Mouse (Mus musculus) intestine, postnatal 0 days (tissue): ENCODE measurements at regions not wholly inside any gene's neighbourhood (a gene's known extent, or its start where the extent isn't known, plus 50 kb on each side); places are given as distances from the start of the nearest gene placed in this dataset.

Experiments used
- ATAC-seq: fragments of 200-750 bp; cut with Nextera tagmentation; 2 replicates; pipeline ENCODE4 v1.8.0; 2017; ENCODE audit warnings: mild to moderate bottlenecking, moderate TSS enrichment, moderate library complexity
- H3K27ac ChIP-seq: fragments of 300-500 bp; sonication (generic); 2 replicates; pipeline ENCODE4 v1.5.1; 2014; ENCODE audit warnings: mild to moderate bottlenecking, low read depth, low read length, moderate library complexity
- H3K27me3 ChIP-seq: fragments of 300-500 bp; sonication (generic); replicated peaks from 2 replicates; pipeline ENCODE4 v1.6.1; 2014; ENCODE audit warnings: low read length, mixed read lengths; ENCODE audit not compliant: control insufficient read depth, insufficient read depth
- H3K36me3 ChIP-seq: fragments of 300-500 bp; sonication (generic); 2 replicates; pipeline ENCODE4 v1.6.1; 2014; ENCODE audit warnings: mild to moderate bottlenecking, moderate library complexity; ENCODE audit not compliant: control insufficient read depth, insufficient read depth
- H3K4me1 ChIP-seq: fragments of 300-500 bp; sonication (generic); replicated peaks from 2 replicates; pipeline ENCODE4 v1.6.1; 2014; ENCODE audit warnings: antibody characterized with exemption, low read length, mixed read lengths; ENCODE audit not compliant: control insufficient read depth, insufficient read depth
- H3K4me2 ChIP-seq: fragments of 300-500 bp; sonication (generic); replicated peaks from 2 replicates; pipeline ENCODE4 v1.6.1; 2014; ENCODE audit warnings: low read depth, mild to moderate bottlenecking, moderate library complexity
- H3K4me3 ChIP-seq: fragments of 300-500 bp; sonication (generic); 2 replicates; pipeline ENCODE4 v1.5.1; 2014; ENCODE audit warnings: low read depth, low read length
- H3K9ac ChIP-seq: fragments of 300-500 bp; sonication (generic); 2 replicates; pipeline ENCODE4 v1.6.1; 2014; ENCODE audit warnings: mild to moderate bottlenecking, low read depth, low read length
- H3K9me3 ChIP-seq: fragments of 300-500 bp; sonication (generic); 2 replicates; pipeline ENCODE4 v1.6.1; 2016; ENCODE audit warnings: mixed run types; ENCODE audit not compliant: control insufficient read depth
- CTCF ChIP-seq: sonication (generic); IDR thresholded peaks from 2 replicates; pipeline ENCODE4 v1.5.1; 2016; ENCODE audit warnings: low read depth, mild to moderate bottlenecking, control low read depth, antibody characterized with exemption, moderate library complexity
- WGBS: fragments of 180-500 bp; shearing (Covaris S2); extraction: QIAGEN DNeasy Blood & Tissue Kit; methylation state at CpG from one replicate; pipeline ENCODE4 v1.1.7; 2014; 5-methylcytosine and 5-hydroxymethylcytosine counted together

DNA sequence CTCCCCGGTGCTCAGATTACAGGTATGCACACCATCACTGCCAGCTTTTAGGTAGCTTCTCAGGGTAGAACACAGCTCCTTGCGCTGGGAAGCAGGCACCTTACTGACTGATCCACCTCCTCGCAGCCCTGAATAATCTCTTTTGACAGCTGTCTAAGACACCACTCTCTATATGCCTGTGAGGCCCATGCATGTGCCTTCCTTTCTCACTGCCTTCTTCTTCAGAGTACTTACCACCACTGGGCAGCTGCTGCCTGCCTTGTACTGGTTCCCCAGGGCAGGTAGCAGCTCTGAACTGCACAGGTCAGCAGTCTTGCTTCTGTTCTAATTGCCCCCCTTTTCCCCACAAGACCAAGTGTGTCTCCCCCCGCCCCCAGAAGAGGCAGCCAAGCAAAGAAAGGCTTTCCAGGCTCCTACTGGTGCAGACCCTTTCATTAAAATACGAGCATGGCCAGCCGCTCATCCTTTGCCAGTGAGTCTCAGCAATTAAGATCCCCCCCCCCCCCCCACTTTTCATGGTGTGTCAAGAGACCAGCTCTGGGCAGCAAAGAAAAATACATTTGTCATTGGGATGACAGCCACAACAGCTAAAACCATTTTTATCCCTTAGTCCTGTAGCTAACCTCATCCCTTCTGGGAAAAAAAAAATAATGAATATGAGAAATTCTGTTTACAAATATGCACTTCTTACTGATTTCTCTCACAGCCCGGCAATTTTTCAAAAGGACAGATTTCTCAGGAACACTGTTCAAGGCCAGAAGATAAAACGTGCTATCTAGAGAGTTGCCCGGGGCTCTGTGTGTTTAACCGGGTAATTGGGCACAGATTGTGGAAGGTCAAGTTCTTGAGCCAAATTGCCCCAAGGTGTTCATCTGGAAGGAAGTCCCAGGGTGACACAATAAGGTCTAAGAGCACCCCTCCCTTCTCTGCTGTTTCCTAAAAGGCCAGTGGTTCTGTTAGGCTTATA, 213.9 kb upstream of the Cxcr4 start:
- WGBS: 46% methylated on average over 10 of the region's 10 CpGs
- H3K27me3 ChIP-seq: no peaks in the 10 kb centered on the region
- H3K9me3 ChIP-seq: no peaks in the 10 kb centered on the region
- no peak overlapping the region for H3K4me2 ChIP-seq
- H3K4me3 ChIP-seq: no peak overlapping the region
- H3K9ac ChIP-seq: no peak overlapping the region
- no peak for ATAC-seq
- no peaks in the 10 kb centered on the region for H3K4me1 ChIP-seq
- no peaks in the 10 kb centered on the region for H3K36me3 ChIP-seq
- H3K27ac ChIP-seq: no peak overlapping the region
- TF ChIP-seq CTCF: no peak

DNA sequence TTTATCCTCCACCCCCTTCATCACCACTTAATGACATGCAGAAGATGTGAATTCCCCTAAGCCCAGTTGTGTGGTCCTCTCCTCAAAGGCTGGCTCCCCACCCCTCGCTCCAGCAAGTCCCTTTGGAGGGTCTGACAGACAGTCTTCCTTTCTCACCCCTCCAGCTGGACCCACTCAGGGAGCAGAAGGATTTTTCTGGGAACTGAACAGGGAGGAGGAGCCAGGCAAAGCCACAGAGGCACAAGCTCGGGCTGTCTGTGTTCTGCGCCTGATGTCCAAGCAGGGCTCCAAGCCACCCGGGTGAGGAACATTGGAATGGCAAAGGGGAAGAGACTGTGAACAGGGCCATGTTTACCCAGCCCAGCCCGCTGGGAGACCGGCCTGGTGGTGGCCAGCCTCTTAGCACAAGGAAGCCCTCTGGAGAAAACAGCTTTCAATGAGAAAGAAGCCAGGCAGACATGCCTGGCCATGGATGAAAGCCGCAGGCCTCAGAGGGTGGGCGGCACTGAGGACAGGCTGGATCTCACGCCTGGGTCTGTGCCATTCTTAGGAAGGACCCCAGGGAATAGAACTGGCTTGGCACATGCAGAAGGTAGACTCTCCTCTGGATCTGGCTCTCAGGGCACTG, 211.5 kb upstream of the Cxcr4 start:
- ATAC-seq: 0 out of 2 replicates have a peak, but pooled peaks have one; percentile 25
- H3K4me2 ChIP-seq: no peak overlapping the region
- no peak for TF ChIP-seq CTCF
- WGBS: 33% methylated on average over 9 of the region's 9 CpGs
- no peak overlapping the region for H3K4me3 ChIP-seq
- H3K27ac ChIP-seq: no peak overlapping the region
- H3K4me1 ChIP-seq: no peaks in the 10 kb centered on the region
- H3K27me3 ChIP-seq: no peaks in the 10 kb centered on the region
- H3K9ac ChIP-seq: no peak overlapping the region
- H3K36me3 ChIP-seq: no peaks in the 10 kb centered on the region
- H3K9me3 ChIP-seq: no peaks in the 10 kb centered on the region

DNA sequence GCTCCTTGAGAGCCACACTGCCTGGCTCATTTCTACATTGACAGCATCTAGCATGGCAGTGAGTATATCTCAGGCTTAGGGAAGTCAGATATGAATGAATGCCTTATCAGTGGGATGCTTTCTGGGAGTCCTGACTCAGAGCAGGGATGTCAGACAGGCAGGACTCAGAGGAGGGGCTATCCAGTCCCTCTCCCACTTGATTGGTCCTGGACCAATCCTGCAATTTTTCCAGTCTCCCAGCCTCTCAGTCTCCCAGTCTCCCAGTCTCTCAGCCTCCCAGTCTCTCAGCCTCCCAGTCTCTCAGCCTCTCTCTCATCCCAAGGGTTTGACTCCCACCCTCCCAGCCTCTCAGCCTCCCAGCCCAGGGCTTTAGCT, 211.0 kb upstream of the Cxcr4 start:
- Histone ChIP-seq H3K4me1 (no peaks in the 10 kb centered on the region), H3K9ac (no peak overlapping the region), H3K36me3 (no peaks in the 10 kb centered on the region), H3K9me3 (no peaks in the 10 kb centered on the region), H3K4me2 (no peak overlapping the region), H3K27me3 (no peaks in the 10 kb centered on the region), H3K27ac (no peak overlapping the region), H3K4me3 (no peak overlapping the region)
- TF ChIP-seq CTCF: no peak
- no peak for ATAC-seq

DNA sequence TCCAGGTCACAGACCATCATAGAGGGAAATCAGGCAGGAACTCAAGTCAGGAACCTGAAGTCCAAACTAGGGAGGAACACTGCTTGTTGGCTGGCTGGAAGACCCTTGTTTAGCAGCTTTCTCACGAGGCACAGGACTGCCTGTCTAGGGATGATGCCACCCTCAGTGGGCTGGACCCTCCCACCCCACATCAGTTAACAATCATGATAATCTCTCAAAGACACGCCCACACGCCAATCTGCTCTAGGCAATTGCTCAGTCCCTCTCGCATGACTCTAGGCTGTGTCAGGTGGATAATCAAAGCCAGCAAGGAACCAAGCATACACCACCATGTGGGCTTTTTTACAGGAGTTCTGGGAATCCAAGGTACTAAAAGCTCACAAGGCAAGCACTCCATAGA, 206.6 kb upstream of the Cxcr4 start:
- Histone ChIP-seq H3K4me2 (no peak overlapping the region), H3K9ac (no peak overlapping the region), H3K4me3 (no peak overlapping the region), H3K27me3 (no peaks in the 10 kb centered on the region), H3K36me3 (no peaks in the 10 kb centered on the region), H3K4me1 (no peaks in the 10 kb centered on the region), H3K9me3 (no peaks in the 10 kb centered on the region), H3K27ac (no peak overlapping the region)
- TF ChIP-seq CTCF: no peak
- ATAC-seq: no peak
- WGBS: 75% methylated on average over 4 of the region's 4 CpGs

DNA sequence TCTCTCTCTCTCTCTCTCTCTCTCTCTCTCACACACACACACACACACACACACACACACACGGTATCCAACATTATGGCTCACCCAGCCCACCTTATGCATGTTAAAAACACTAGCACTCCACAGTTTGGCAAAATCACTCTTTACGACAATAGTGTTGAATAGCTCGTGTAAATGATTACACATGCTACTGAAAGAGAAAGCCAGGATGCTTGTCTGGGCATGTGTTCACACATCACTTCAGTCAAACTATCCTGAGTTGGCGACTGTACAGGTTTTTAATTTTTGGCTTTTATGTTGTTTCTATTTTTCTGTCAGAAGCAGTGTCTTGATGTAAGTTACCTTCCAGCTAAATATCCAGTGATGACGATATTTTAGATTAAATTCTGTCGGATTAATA, 203.6 kb upstream of the Cxcr4 start:
- WGBS: 83% methylated on average over 6 of the region's 6 CpGs
- Histone ChIP-seq H3K4me2 (no peak overlapping the region), H3K27ac (no peak overlapping the region)

DNA sequence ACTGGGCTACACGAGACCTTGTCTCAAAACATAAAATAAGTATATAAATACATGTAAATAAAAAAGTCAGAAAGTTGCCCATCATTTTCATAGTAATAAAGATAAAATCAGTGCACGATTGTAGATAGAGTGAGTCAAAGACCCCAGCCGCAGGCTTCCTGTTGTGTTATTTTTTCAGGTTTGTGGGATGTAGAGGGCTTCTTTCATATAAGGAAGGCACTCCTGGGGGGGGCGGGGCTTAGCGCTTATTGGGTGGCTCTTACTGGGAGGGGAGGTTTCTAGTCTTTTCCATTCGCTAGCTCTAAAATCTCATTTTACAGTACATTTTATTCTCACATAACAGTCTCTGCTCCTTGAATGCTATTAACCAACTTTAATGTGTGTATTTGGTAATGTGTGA, 198.8 kb upstream of the Cxcr4 start:
- no peak for ATAC-seq
- H3K4me3 ChIP-seq: no peak overlapping the region
- H3K27me3 ChIP-seq: no peaks in the 10 kb centered on the region
- 90% methylated on average over 6 of the region's 6 CpGs for WGBS
- no peaks in the 10 kb centered on the region for H3K4me1 ChIP-seq
- no peak overlapping the region for H3K4me2 ChIP-seq
- H3K9ac ChIP-seq: no peak overlapping the region
- TF ChIP-seq CTCF: no peak
- H3K9me3 ChIP-seq: no peaks in the 10 kb centered on the region
- no peaks in the 10 kb centered on the region for H3K36me3 ChIP-seq
- H3K27ac ChIP-seq: no peak overlapping the region

More for the DNA sequence above, 203.6 kb upstream of the Cxcr4 start:
- Histone ChIP-seq H3K4me3 (no peak overlapping the region), H3K9me3 (no peaks in the 10 kb centered on the region), H3K4me1 (no peaks in the 10 kb centered on the region), H3K9ac (no peak overlapping the region), H3K27me3 (no peaks in the 10 kb centered on the region), H3K36me3 (no peaks in the 10 kb centered on the region)
- ATAC-seq: no peak
- TF ChIP-seq CTCF: no peak
